Mouse (Mus musculus) thymus, adult 2 months (tissue): ENCODE data around the gene 1810046K07Rik. TPM values are rescaled to one million over a fixed set of nuclear protein-coding genes. Genes with fewer than 3 reads are reported as not detected.

ENCODE experiments used
- DNase-seq: peaks from one replicate; pipeline ENCODE4 v3.0.0; 2021
- H3K27ac ChIP-seq: fragments of 200-500 bp; 2 replicates; pipeline ENCODE4 v1.5.1; 2012; ENCODE audit warnings: low read length, control low read depth; ENCODE audit not compliant: control insufficient read depth, insufficient read depth
- H3K27me3 ChIP-seq: fragments of 200-500 bp; 2 replicates; pipeline ENCODE4 v1.6.1; 2012; ENCODE audit warnings: mild to moderate bottlenecking, low read length, moderate library complexity, mixed read lengths; ENCODE audit not compliant: control insufficient read depth, insufficient read depth
- H3K36me3 ChIP-seq: fragments of 200-500 bp; 2 replicates; pipeline ENCODE4 v1.6.1; 2012; ENCODE audit warnings: mild to moderate bottlenecking, low read length, moderate library complexity; ENCODE audit not compliant: control insufficient read depth, insufficient read depth
- H3K4me1 ChIP-seq: fragments of 200-500 bp; replicated peaks from 2 replicates; pipeline ENCODE4 v1.6.1; 2012; ENCODE audit warnings: low read length; ENCODE audit not compliant: control insufficient read depth, insufficient read depth
- H3K4me3 ChIP-seq: fragments of 200-500 bp; 2 replicates; pipeline ENCODE4 v1.5.1; 2012; ENCODE audit warnings: mild to moderate bottlenecking, low read length, control low read depth, moderate library complexity; ENCODE audit not compliant: control insufficient read depth, insufficient read depth
- CTCF ChIP-seq: fragments of 200-500 bp; IDR thresholded peaks from 2 replicates; pipeline ENCODE4 v1.5.1; 2012; ENCODE audit warnings: mild to moderate bottlenecking, control low read depth, low read length, moderate library complexity, borderline replicate concordance; ENCODE audit not compliant: control insufficient read depth, poor library complexity, insufficient read depth; ENCODE audit errors: extremely low read depth
- POLR2A ChIP-seq: fragments of 200-500 bp; IDR thresholded peaks from 2 replicates; pipeline ENCODE4 v1.6.1; 2012; ENCODE audit warnings: mild to moderate bottlenecking, low read length, control low read depth, moderate library complexity; ENCODE audit not compliant: control insufficient read depth, poor library complexity, insufficient read depth; ENCODE audit errors: extremely low read depth
- WGBS: fragments of 180-500 bp; shearing (Covaris S2); methylation state at CpG from one replicate; pipeline ENCODE4 v1.1.7; 2018; 5-methylcytosine and 5-hydroxymethylcytosine counted together
- polyA plus RNA-seq: library from polyadenylated mRNA; depleted of rRNA; stranded (reverse); fragments of >200 nt; gene quantifications from 2 replicates; pipeline ENCODE4 v1.2.3, GENCODE M21; 2012

The 1810046K07Rik gene
- polyA plus RNA-seq, 1 experiment: 5.1 TPM

DNA sequence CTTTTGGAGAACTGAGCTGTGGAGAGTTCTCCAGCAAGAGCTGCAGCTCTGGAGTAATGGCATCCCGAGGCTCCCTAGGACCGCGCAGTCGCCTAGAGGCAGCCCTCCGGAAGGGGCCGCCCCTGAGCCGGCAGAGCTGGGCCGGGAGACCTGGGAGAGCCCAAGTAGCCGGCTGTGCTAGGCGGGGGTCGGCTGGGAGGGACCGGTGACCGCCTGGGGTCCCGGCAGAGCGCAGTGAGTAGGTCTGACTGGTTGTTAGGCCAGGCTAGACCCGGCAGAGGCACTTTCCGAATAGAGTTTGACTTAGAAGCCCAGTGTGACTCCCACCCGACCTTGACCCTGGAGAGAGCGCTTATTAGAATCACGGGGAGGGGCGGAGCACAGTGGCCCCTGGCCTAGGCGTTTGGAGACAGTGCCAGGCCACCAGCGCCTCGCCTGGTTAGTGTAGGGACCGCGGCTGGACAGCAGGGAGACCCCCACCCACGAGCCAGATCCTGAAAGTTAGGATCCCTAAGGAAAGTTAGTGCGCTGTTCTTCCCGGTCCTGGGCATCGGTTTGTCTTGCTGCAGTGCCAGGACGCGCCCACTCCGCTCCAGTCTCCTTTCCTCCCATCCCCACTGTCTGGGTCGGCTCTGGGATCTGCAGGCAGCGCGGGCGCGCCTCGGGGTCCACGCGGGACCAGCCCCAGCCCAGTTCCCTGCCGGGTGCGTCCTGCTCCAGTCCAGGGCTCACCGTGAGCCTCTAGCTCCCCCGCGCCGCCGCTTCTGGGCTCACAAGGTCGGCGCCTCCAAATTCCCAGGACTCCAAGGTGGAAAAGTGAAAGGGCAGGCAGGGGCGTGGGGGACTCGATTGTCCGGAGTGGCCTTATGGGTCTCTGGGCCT lies 50.0 kb downstream of the 1810046K07Rik start, which contains the start of gene Colca2:
TSS of gene Colca2 (minus strand) at position 70 of the 882 bp plus-strand sequence.
- 15% methylated on average over 53 of the region's 53 CpGs for WGBS
- peak; percentile 22; the same call in 1 of the 2 replicates for TF ChIP-seq CTCF
- TF ChIP-seq POLR2A: no peak
- H3K27me3 ChIP-seq: peaks cover 3% of the 10 kb centered on the region; the same call in 1 of the 2 replicates
- DNase-seq: peak; percentile 50
- H3K4me1 ChIP-seq: peaks cover 12% of the 10 kb centered on the region
- H3K36me3 ChIP-seq: no peaks in the 10 kb centered on the region
- H3K4me3 ChIP-seq: peak within 1 kb of the TSS; percentile 41
- peak within 1 kb of the TSS; percentile 9; the same call in 1 of the 2 replicates for H3K27ac ChIP-seq

DNA sequence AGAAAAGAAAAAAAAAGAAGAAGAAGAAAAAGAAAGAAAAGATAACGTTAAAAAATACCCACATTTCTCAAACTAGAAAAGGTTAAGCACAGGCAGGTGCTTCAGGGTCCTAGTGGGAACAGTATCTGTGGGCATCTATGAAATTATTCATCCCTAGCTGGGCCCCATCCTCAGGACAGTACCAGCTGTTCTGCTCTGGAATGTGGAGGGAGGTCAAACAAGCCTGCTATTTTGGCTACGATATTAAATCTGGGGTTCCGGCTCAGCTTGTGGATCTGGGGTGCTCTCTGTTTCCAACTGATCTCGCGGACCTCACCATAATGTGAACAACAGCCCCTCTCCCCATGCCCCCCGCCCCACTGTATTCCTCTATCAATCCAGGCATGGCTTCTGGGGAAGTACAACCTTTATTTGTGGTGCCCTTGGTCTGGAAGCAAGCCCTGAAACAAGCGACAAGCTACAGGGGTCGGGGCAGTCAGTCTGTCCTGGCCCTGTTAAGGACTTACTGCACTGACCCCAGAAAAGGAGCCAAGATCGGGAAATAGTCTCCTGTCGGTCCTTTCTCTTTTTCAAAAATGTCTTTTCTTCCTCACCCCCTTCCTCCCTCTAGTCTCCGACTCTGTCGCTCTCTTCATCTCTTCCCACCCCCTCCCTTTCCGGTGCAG lies 50.8 kb downstream of the 1810046K07Rik start:
- WGBS: 36% methylated on average over 13 of the region's 13 CpGs
- no peaks in the 10 kb centered on the region for H3K36me3 ChIP-seq
- TF ChIP-seq CTCF (no peak), POLR2A (no peak)
- peak overlapping the region; percentile 9; the same call in 1 of the 2 replicates for H3K27ac ChIP-seq
- peaks cover 3% of the 10 kb centered on the region; the same call in 1 of the 2 replicates for H3K27me3 ChIP-seq
- peak overlapping the region; percentile 41 for H3K4me3 ChIP-seq
- peaks cover 12% of the 10 kb centered on the region for H3K4me1 ChIP-seq
- no peak for DNase-seq

DNA sequence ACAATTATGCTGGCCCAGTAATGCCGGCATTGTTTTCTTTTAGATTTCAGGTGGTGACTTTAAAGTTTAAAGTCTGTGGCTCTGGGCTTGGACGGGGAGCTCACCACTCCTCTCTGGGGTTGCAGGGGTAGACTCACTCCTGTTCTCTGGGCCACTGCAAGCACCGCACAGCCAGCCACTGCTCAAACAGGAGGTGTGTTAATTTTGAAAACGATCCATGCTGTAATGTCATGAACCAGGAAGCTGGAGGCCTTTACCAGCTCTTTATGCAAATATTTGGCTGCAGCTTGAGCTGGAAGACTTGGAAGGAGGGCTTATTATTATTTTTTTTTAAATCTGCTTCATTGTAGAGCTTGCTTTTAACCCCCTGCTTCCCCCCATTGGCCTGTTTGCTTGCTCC lies 54.0 kb downstream of the 1810046K07Rik start:
- Histone ChIP-seq H3K27ac (no peak overlapping the region), H3K4me1 (peaks cover 12% of the 10 kb centered on the region), H3K36me3 (no peaks in the 10 kb centered on the region), H3K4me3 (no peak overlapping the region), H3K27me3 (peaks cover 3% of the 10 kb centered on the region; the same call in 1 of the 2 replicates)
- WGBS: 55% methylated on average over 4 of the region's 4 CpGs
- no peak for DNase-seq
- TF ChIP-seq POLR2A: no peak
- TF ChIP-seq CTCF: no peak

DNA sequence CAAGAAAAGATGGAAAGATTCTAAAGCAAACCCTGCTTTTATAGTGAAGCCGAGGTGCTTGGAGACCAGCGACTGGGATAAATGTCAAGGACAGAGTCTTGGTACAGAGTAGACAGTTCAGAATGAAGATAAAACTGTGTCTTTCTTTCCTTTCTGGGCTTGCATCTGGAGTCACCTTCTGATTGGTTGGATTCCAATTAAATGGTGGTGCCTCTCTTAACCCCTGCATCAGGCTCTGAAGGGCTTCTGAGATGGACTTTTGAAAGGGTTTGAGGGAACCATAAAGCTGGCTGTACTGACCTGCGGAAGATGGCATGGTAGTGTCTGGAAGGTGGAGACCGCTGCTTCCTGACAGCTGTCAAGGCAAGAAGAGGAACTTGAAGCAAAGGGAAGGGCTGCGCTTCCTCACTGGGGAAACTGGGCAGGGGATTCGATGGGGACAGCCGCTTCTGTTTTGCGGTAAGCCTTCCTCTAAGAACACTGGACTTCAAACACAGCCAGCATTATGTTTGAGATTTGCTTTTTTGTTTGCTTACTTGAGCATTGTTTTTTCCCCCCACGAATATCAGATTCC lies 55.0 kb downstream of the 1810046K07Rik start:
- DNase-seq: no peak
- H3K27me3 ChIP-seq: peaks cover under 1% of the 10 kb centered on the region; the same call in 1 of the 2 replicates
- peaks cover 9% of the 10 kb centered on the region for H3K4me1 ChIP-seq
- H3K4me3 ChIP-seq: no peak overlapping the region
- WGBS: 28% methylated on average over 9 of the region's 9 CpGs
- no peaks in the 10 kb centered on the region for H3K36me3 ChIP-seq
- no peak overlapping the region for H3K27ac ChIP-seq
- no peak for TF ChIP-seq CTCF
- no peak for TF ChIP-seq POLR2A

DNA sequence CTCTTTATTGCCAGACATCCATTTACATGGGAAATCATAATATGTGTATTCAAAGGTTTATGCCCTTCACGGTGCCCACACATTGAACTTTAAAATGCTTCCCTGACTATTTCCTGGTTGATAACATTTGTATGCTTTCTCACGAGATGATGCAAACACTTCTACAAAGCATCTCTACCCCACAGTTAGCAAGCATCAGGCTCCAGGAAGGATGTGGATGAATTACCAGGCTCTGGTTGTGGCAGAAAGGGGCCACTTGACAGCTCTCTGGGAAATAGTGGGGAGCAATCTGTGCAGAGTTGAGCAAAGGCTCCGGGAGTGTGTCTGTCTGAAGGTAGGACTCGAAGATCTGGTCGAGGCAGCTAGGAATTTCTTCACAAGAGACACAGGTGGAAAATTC lies 56.6 kb downstream of the 1810046K07Rik start:
- Histone ChIP-seq H3K27me3 (no peaks in the 10 kb centered on the region), H3K27ac (no peak overlapping the region), H3K36me3 (no peaks in the 10 kb centered on the region), H3K4me1 (no peaks in the 10 kb centered on the region), H3K4me3 (no peak overlapping the region)
- 54% methylated on average over 5 of the region's 5 CpGs for WGBS
- no peak for TF ChIP-seq POLR2A
- no peak for TF ChIP-seq CTCF
- no peak for DNase-seq

DNA sequence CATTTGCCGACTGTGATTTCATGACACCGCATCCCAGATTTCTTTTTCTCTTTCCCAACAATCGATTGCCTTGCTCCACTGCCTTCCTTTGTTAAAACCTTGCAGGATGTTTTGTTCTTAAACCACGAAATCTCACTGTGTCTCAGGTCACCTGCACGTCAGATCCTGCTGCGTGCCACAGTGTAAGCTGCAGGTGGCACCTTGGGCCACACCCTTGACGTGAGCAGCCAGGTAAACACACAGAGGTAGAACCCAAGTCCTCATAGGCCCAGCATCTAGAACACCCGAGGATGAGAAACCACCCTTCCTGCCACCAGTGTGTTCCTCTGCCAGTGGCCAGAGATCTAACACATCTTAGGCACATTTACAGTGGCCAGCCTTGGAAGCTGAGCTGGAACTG lies 57.6 kb downstream of the 1810046K07Rik start:
- Histone ChIP-seq H3K27me3 (no peaks in the 10 kb centered on the region), H3K4me1 (no peaks in the 10 kb centered on the region), H3K4me3 (no peak overlapping the region), H3K36me3 (no peaks in the 10 kb centered on the region), H3K27ac (no peak overlapping the region)
- 77% methylated on average over 8 of the region's 8 CpGs for WGBS
- TF ChIP-seq POLR2A: no peak
- no peak for TF ChIP-seq CTCF
- no peak for DNase-seq
